Mouse (Mus musculus): Measurements from ENCODE around the gene Adgrg5.

- TF ChIP-seq CTCF (conservative IDR thresholded peaks at IDR 0.05; ENCODE audit: insufficient read depth, insufficient read length, low read depth, low read length) = no peak
- no peak for TF ChIP-seq POLR2A (IDR thresholded peaks at IDR 0.05; ENCODE audit: low read depth, low read length)
Measured at GRCm38 (mm10) chr8:94907591-94908300, 15.7 kb upstream of the Adgrg5 start.
